Mouse (Mus musculus) CD8-positive naive resting alpha-beta T cell, adult 2 months (primary cell): ENCODE results near the gene Scn7a.

Experiments used
- DNase-seq, 2 experiments: peaks; one replicate each; pipeline ENCODE4 v3.0.0; 2022; ENCODE audit warnings: low read depth in 2 of 2, low spot score in 2 of 2

The Scn7a gene

GRCm38 (mm10) chr2:66784765-66785164 lies at the start of gene Scn7a:
Scn7a (minus strand) TSS chr2:66784914.
- no peak for DNase-seq

GRCm38 (mm10) chr2:66827729-66828128 lies 43.0 kb upstream of the Scn7a start:
- DNase-seq, result no peak

GRCm38 (mm10) chr2:66819862-66820559 lies 35.3 kb upstream of the Scn7a start:
- DNase-seq, result no peak

GRCm38 (mm10) chr2:66799676-66800249 lies 15.0 kb upstream of the Scn7a start:
- DNase-seq, result no peak

GRCm38 (mm10) chr2:66797493-66797892 lies 12.8 kb upstream of the Scn7a start:
- DNase-seq, result no peak

GRCm38 (mm10) chr2:66791629-66792028 lies 6.9 kb upstream of the Scn7a start:
- DNase-seq, result no peak

GRCm38 (mm10) chr2:66780884-66781283 lies 3.8 kb downstream of the Scn7a start:
- no peak for DNase-seq

GRCm38 (mm10) chr2:66767980-66768379 lies 16.7 kb downstream of the Scn7a start:
- DNase-seq, result no peak

GRCm38 (mm10) chr2:66765170-66765569 lies 19.5 kb downstream of the Scn7a start:
- DNase-seq, result no peak

GRCm38 (mm10) chr2:66762905-66763304 lies 21.8 kb downstream of the Scn7a start:
- DNase-seq, result no peak

GRCm38 (mm10) chr2:66728002-66728401 lies 56.7 kb downstream of the Scn7a start:
- no peak for DNase-seq

- DNase-seq, result no peak
Measured at GRCm38 (mm10) chr2:66727585-66727974, 57.1 kb downstream of the Scn7a start.

- no peak for DNase-seq
Measured at GRCm38 (mm10) chr2:66726878-66727584, 57.7 kb downstream of the Scn7a start.

- no peak for DNase-seq
Measured at GRCm38 (mm10) chr2:66712071-66712470, 72.6 kb downstream of the Scn7a start.

- DNase-seq, result no peak
Measured at GRCm38 (mm10) chr2:66692300-66692699, 92.4 kb downstream of the Scn7a start.

GRCm38 (mm10) chr2:66661988-66662387 lies 122.7 kb downstream of the Scn7a start:
- no peak for DNase-seq

- no peak for DNase-seq
Measured at GRCm38 (mm10) chr2:66656430-66656829, 128.3 kb downstream of the Scn7a start.

- DNase-seq, result no peak
Measured at GRCm38 (mm10) chr2:66655431-66655830, 129.3 kb downstream of the Scn7a start.

- no peak for DNase-seq
Measured at GRCm38 (mm10) chr2:66644384-66644783, 140.3 kb downstream of the Scn7a start.

GRCm38 (mm10) chr2:66634580-66635359 lies 149.9 kb downstream of the Scn7a start, which contains the start of gene Scn9a:
Scn9a (minus strand) TSS chr2:66634962.
- no peak for DNase-seq

- no peak for DNase-seq
Measured at GRCm38 (mm10) chr2:66632728-66633127, 152.0 kb downstream of the Scn7a start.
